Comparison of ENCODE assay signal across 8 mouse cellular contexts in genomic region chr9:28261078-28261753, GRCm38 (mm10).
A peak's percentile ranks its signal among the peaks of the same experiment; 100 is the strongest.
DNase-seq lines count a peak whose midpoint lies in the region; ATAC-seq and TF ChIP-seq lines count a peak whose summit lies in the region.

No protein-coding gene starts in this region.

- no peak overlapping the region for H3K9ac ChIP-seq in midbrain, embryonic 16.5 days (ENCODE audit: low read depth, low read length)
- H3K9ac ChIP-seq in stomach, postnatal 0 days (ENCODE audit: low read length) = no peak overlapping the region

- 22% methylated on average over 7 of the region's 7 CpGs for WGBS in limb, embryonic 10.5 days
- WGBS in midbrain, embryonic 16.5 days = 17% methylated on average over 7 of the region's 7 CpGs
- 21% methylated on average over 7 of the region's 7 CpGs for WGBS in stomach, postnatal 0 days

- peak; percentile 78 for DNase-seq in 3T3-L1 (ENCODE audit: low read depth, low spot score)
- DNase-seq in adrenal gland, adult 8-10 months = peak; percentile 35
- DNase-seq in embryo, embryonic 11.5 days (ENCODE audit: low read depth, low spot score) = peak; percentile 62
- DNase-seq in gastrocnemius, postnatal 36 days = peak; percentile 16 to 40
- peak; percentile 58 for DNase-seq in kidney, adult 18-20 months
- peak; percentile 81 for DNase-seq in limb, embryonic 10.5 days (ENCODE audit: low spot score)
- peak; percentile 69 for DNase-seq in stomach, postnatal 0 days (ENCODE audit: low spot score)

- no peak overlapping the region for H3K27ac ChIP-seq in limb, embryonic 10.5 days
- peak overlapping the region; percentile 53; the same call in 1 of the 2 replicates for H3K27ac ChIP-seq in midbrain, embryonic 16.5 days (ENCODE audit: low read length)
- no peak overlapping the region for H3K27ac ChIP-seq in stomach, postnatal 0 days (replicated peaks)

- no peaks in the 10 kb centered on the region for H3K36me3 ChIP-seq in limb, embryonic 10.5 days
- no peaks in the 10 kb centered on the region for H3K36me3 ChIP-seq in midbrain, embryonic 16.5 days (ENCODE audit: control insufficient read depth, insufficient read depth, low read length)
- H3K36me3 ChIP-seq in stomach, postnatal 0 days (ENCODE audit: control insufficient read depth, insufficient read depth, low read length) = no peaks in the 10 kb centered on the region

- H3K9me3 ChIP-seq in limb, embryonic 10.5 days (replicated peaks) = no peaks in the 10 kb centered on the region
- H3K9me3 ChIP-seq in midbrain, embryonic 16.5 days (replicated peaks; ENCODE audit: control insufficient read depth, low read length, poor library complexity, severe bottlenecking) = no peaks in the 10 kb centered on the region
- H3K9me3 ChIP-seq in stomach, postnatal 0 days (ENCODE audit: control insufficient read depth, low read length) = no peaks in the 10 kb centered on the region

- no peak overlapping the region for H3K4me3 ChIP-seq in limb, embryonic 10.5 days
- H3K4me3 ChIP-seq in midbrain, embryonic 16.5 days (ENCODE audit: low read depth, low read length) = no peak overlapping the region
- no peak overlapping the region for H3K4me3 ChIP-seq in stomach, postnatal 0 days (ENCODE audit: low read depth, low read length)

- H3K4me1 ChIP-seq in limb, embryonic 10.5 days = no peaks in the 10 kb centered on the region
- H3K4me1 ChIP-seq in midbrain, embryonic 16.5 days (ENCODE audit: control insufficient read depth, insufficient read depth, low read length) = peaks cover 8% of the 10 kb centered on the region; the same call in 1 of the 2 replicates
- H3K4me1 ChIP-seq in stomach, postnatal 0 days (replicated peaks; ENCODE audit: control insufficient read depth, insufficient read depth) = no peaks in the 10 kb centered on the region

- H3K27me3 ChIP-seq in limb, embryonic 10.5 days (ENCODE audit: low read depth, poor library complexity, severe bottlenecking) = peaks cover 9% of the 10 kb centered on the region; the same call in 1 of the 2 replicates
- H3K27me3 ChIP-seq in midbrain, embryonic 16.5 days (ENCODE audit: control insufficient read depth, insufficient read depth, low read depth, low read length) = no peaks in the 10 kb centered on the region
- H3K27me3 ChIP-seq in stomach, postnatal 0 days (ENCODE audit: control insufficient read depth, insufficient read depth, low read length) = no peaks in the 10 kb centered on the region

- H3K4me2 ChIP-seq in midbrain, embryonic 16.5 days (ENCODE audit: low read length) = no peak overlapping the region
- no peak overlapping the region for H3K4me2 ChIP-seq in stomach, postnatal 0 days (replicated peaks; ENCODE audit: low read depth)

- TF ChIP-seq EP300 in stomach, postnatal 0 days (optimal IDR thresholded peaks at IDR 0.05) = no peak

- TF ChIP-seq CTCF in stomach, postnatal 0 days (IDR thresholded peaks at IDR 0.05; ENCODE audit: low read depth) = peak; percentile 89

- ATAC-seq in midbrain, embryonic 16.5 days = peak; percentile 88
- ATAC-seq in stomach, postnatal 0 days (ENCODE audit: low FRiP score, low TSS enrichment) = peak; percentile 67

- intact Hi-C loops in gastrocnemius, postnatal 36 days (cut with DNase I) = loop anchor here (5.0 kb wide), 2 partner anchors 1146 to 1196 kb away; no protein-coding TSS in a partner anchor

Comparison
In these comparisons a context has a peak if more than half of its experiments do, and no peak if none do; other contexts are left out.
1. DNase-seq: peak in every context shown above with its lines; median percentile 81 in limb, embryonic 10.5 days; 78 in 3T3-L1; 69 in stomach, postnatal 0 days; 62 in embryo, embryonic 11.5 days; 58 in kidney, adult 18-20 months; 35 in adrenal gland, adult 8-10 months; 28 in gastrocnemius, postnatal 36 days.